Mouse (Mus musculus) cortical plate, adult 2 months (tissue): ENCODE measurements around the gene Setd1b. TPM values are rescaled to one million over a fixed set of nuclear protein-coding genes. Genes with fewer than 3 reads are reported as not detected.

Experiments used
- H3K27ac ChIP-seq: fragments of 200-500 bp; 2 replicates; pipeline ENCODE4 v1.5.1; 2012; ENCODE audit warnings: low read length, control low read depth, inconsistent platforms; ENCODE audit not compliant: insufficient read depth
- H3K4me1 ChIP-seq: fragments of 200-500 bp; 2 replicates; pipeline ENCODE4 v1.6.1; 2011; ENCODE audit warnings: low read length; ENCODE audit not compliant: control insufficient read depth, insufficient read depth
- H3K4me3 ChIP-seq: fragments of 200-500 bp; 2 replicates; pipeline ENCODE4 v1.5.1; 2011; ENCODE audit warnings: mild to moderate bottlenecking, low read length, control low read depth; ENCODE audit not compliant: insufficient read depth
- CTCF ChIP-seq: fragments of 200-500 bp; IDR thresholded peaks from 2 replicates; pipeline ENCODE4 v1.5.1; 2011; ENCODE audit warnings: mild to moderate bottlenecking, control low read depth, low read length; ENCODE audit not compliant: insufficient read depth; ENCODE audit errors: extremely low read depth
- POLR2A ChIP-seq: fragments of 200-500 bp; IDR thresholded peaks from 2 replicates; pipeline ENCODE4 v1.6.1; 2011; ENCODE audit warnings: mild to moderate bottlenecking, low read length, control low read depth; ENCODE audit not compliant: insufficient read depth; ENCODE audit errors: extremely low read depth
- polyA plus RNA-seq: library from polyadenylated mRNA; depleted of rRNA; stranded (reverse); fragments of >200 nt; gene quantifications from 2 replicates; pipeline ENCODE4 v1.2.3, GENCODE M21; 2012

The Setd1b gene
- polyA plus RNA-seq, 1 experiment: 9.2 TPM

GRCm38 (mm10) chr5:123133083-123133783 lies 8.8 kb upstream of the Setd1b start:
- Histone ChIP-seq H3K4me3 (peak overlapping the region; percentile 93; the same call in 1 of the 2 replicates), H3K4me1 (peaks cover 13% of the 10 kb centered on the region), H3K27ac (no peak overlapping the region)
- TF ChIP-seq POLR2A: 0 out of 2 replicates have a peak, but pooled peaks have one; percentile 12
- peak; percentile 98 for TF ChIP-seq CTCF

- TF ChIP-seq CTCF (no peak), POLR2A (no peak)
- H3K4me3 ChIP-seq: no peak overlapping the region
- peaks cover 13% of the 10 kb centered on the region for H3K4me1 ChIP-seq
- no peak overlapping the region for H3K27ac ChIP-seq
Measured at GRCm38 (mm10) chr5:123133784-123134143, 8.2 kb upstream of the Setd1b start.

- peaks cover 13% of the 10 kb centered on the region for H3K4me1 ChIP-seq
- no peak overlapping the region for H3K4me3 ChIP-seq
- no peak for TF ChIP-seq CTCF
- no peak for TF ChIP-seq POLR2A
- H3K27ac ChIP-seq: peak overlapping the region; percentile 52
Measured at GRCm38 (mm10) chr5:123134186-123134874, 7.7 kb upstream of the Setd1b start.

- no peak for TF ChIP-seq CTCF
- TF ChIP-seq POLR2A: no peak
- Histone ChIP-seq H3K4me1 (peaks cover 13% of the 10 kb centered on the region), H3K4me3 (peak overlapping the region; percentile 69; the same call in 1 of the 2 replicates), H3K27ac (peak overlapping the region; percentile 52)
Measured at GRCm38 (mm10) chr5:123134875-123135382, 7.1 kb upstream of the Setd1b start.

GRCm38 (mm10) chr5:123135471-123136360 lies 6.3 kb upstream of the Setd1b start:
- Histone ChIP-seq H3K4me1 (peaks cover 12% of the 10 kb centered on the region), H3K4me3 (peak overlapping the region; percentile 69), H3K27ac (peak overlapping the region; percentile 84)
- TF ChIP-seq CTCF: no peak
- no peak for TF ChIP-seq POLR2A

GRCm38 (mm10) chr5:123136361-123137043 lies 5.5 kb upstream of the Setd1b start:
- peak overlapping the region; percentile 69 for H3K4me3 ChIP-seq
- H3K27ac ChIP-seq: peak overlapping the region; percentile 84
- H3K4me1 ChIP-seq: peaks cover 11% of the 10 kb centered on the region
- TF ChIP-seq CTCF: no peak
- TF ChIP-seq POLR2A: peak; percentile 34; the same call in 1 of the 2 replicates

- TF ChIP-seq CTCF: no peak
- peak overlapping the region; percentile 69 for H3K4me3 ChIP-seq
- peaks cover 11% of the 10 kb centered on the region for H3K4me1 ChIP-seq
- peak overlapping the region; percentile 84 for H3K27ac ChIP-seq
Measured at GRCm38 (mm10) chr5:123137044-123137909, 4.7 kb upstream of the Setd1b start.

GRCm38 (mm10) chr5:123137910-123138229 lies 4.1 kb upstream of the Setd1b start:
- peak overlapping the region; percentile 84 for H3K27ac ChIP-seq
- peak overlapping the region; percentile 69 for H3K4me3 ChIP-seq
- peaks cover 11% of the 10 kb centered on the region for H3K4me1 ChIP-seq
- TF ChIP-seq CTCF: no peak
- TF ChIP-seq POLR2A: no peak
